Mouse (Mus musculus) gastrocnemius, postnatal 4 days (tissue): ENCODE results near the gene A3galt2. TPM values are rescaled to one million over a fixed set of nuclear protein-coding genes. Genes with fewer than 3 reads are reported as not detected.

Experiments
- DNase-seq, 2 experiments: peaks; one replicate each; pipeline ENCODE4 v3.0.0; 2021 to 2022; ENCODE audit warnings: low spot score in 2 of 2, mixed read lengths in 2 of 2
- total RNA-seq, 2 experiments: library from RNA; stranded (reverse); gene quantifications; 2 replicates each; pipeline ENCODE4 v1.2.3; 2021

A3galt2 gene
- total RNA-seq, 2 experiments from 2014 or later = 0.26 to 0.37 TPM

GRCm38 (mm10) chr4:128727721-128728430, 27.3 kb upstream of the A3galt2 start:
- peak in 1 of 2 experiments; percentile 58 for DNase-seq

GRCm38 (mm10) chr4:128728431-128728851, 26.7 kb upstream of the A3galt2 start:
- DNase-seq = no peak

- no peak for DNase-seq
These were observed 26.0 kb upstream of the A3galt2 start for GRCm38 (mm10) chr4:128729033-128729708.

- no peak for DNase-seq
These were observed 25.5 kb upstream of the A3galt2 start for GRCm38 (mm10) chr4:128729709-128730037.

GRCm38 (mm10) chr4:128730271-128730670, 24.9 kb upstream of the A3galt2 start:
- DNase-seq = no peak

GRCm38 (mm10) chr4:128732794-128733193, 22.4 kb upstream of the A3galt2 start:
- DNase-seq = no peak

GRCm38 (mm10) chr4:128733496-128733895, 21.7 kb upstream of the A3galt2 start:
- DNase-seq = no peak

- peak in 1 of 2 experiments; percentile 60 for DNase-seq
These were observed 20.9 kb upstream of the A3galt2 start for GRCm38 (mm10) chr4:128734217-128734616.

- no peak for DNase-seq
These were observed 20.2 kb upstream of the A3galt2 start for GRCm38 (mm10) chr4:128734721-128735671.

GRCm38 (mm10) chr4:128737137-128737589, 18.0 kb upstream of the A3galt2 start:
- no peak for DNase-seq

- DNase-seq = no peak
These were observed 17.1 kb upstream of the A3galt2 start for GRCm38 (mm10) chr4:128737825-128738610.

- no peak for DNase-seq
These were observed 14.3 kb upstream of the A3galt2 start for GRCm38 (mm10) chr4:128740878-128741277.

GRCm38 (mm10) chr4:128741906-128742305, 13.3 kb upstream of the A3galt2 start:
- no peak for DNase-seq

- no peak for DNase-seq
These were observed 12.7 kb upstream of the A3galt2 start for GRCm38 (mm10) chr4:128742379-128742970.

- no peak for DNase-seq
These were observed 12.0 kb upstream of the A3galt2 start for GRCm38 (mm10) chr4:128743031-128743626.

- no peak for DNase-seq
These were observed 10.0 kb upstream of the A3galt2 start for GRCm38 (mm10) chr4:128745160-128745559.

GRCm38 (mm10) chr4:128747614-128748270, 7.4 kb upstream of the A3galt2 start:
- DNase-seq = no peak

- DNase-seq = no peak
These were observed 6.9 kb upstream of the A3galt2 start for GRCm38 (mm10) chr4:128748309-128748708.

- DNase-seq = no peak
These were observed 4.2 kb upstream of the A3galt2 start for GRCm38 (mm10) chr4:128751006-128751405.
